Mouse (Mus musculus): ENCODE measurements around the gene Gab1.
A peak's percentile ranks its signal among the peaks of the same experiment; 100 is the strongest.

The Gab1 gene

DNA sequence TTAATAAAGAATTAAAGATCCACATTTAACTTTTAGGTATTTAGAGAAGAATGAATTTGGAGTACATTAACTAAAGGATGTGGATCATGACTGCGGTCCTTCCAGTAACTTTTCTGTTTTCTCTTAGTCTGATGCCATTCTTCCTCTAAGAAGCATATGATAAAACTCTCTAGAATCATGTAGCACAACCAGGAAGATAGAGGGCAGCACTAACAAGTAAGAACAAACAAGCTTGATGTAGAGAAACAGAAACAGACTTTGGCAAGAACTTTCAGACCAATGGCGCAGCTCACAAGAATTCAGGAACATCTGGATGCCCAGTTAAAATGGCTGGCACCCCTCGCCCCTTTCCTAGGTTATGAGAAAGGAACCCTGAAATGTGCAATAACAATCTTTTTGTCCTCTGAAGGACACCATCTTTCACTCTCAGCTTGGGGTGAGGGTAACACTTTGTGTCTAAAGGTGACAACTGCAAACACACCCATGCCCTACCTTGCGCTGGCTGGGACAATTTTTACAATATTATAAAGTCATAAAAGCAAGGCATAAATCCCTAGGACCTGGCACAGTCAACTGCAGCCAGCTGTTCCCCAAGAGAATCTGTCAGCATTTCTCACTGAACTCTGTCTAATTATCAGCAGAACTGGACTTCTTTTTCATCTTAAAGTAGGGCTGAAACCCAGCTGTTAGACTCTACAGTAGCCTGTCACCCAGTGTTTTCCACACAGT lies 107.4 kb downstream of the Gab1 start:
- DNase-seq (ENCODE audit: extremely low read depth, insufficient read length, low spot score): no peak

DNA sequence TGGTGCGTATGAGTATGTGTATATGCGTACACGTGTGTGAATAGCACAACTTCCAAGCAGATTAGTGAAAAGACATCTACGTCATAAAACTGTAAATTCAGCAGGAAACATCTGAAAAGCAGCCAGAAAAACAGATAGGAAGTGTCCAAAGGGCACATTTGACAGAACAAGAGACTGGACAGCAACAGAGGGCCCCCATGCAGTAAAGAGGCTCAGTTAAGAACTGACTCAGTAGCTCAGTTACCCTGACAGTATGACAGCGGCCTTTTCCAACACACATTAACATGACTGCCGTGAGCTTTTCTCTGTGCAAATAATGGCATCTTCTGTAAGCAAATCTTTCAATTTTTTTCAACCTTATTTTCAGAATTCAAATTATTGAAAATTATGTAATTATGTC lies 111.9 kb downstream of the Gab1 start:
- DNase-seq (ENCODE audit: extremely low read depth, insufficient read length, low spot score): no peak

DNA sequence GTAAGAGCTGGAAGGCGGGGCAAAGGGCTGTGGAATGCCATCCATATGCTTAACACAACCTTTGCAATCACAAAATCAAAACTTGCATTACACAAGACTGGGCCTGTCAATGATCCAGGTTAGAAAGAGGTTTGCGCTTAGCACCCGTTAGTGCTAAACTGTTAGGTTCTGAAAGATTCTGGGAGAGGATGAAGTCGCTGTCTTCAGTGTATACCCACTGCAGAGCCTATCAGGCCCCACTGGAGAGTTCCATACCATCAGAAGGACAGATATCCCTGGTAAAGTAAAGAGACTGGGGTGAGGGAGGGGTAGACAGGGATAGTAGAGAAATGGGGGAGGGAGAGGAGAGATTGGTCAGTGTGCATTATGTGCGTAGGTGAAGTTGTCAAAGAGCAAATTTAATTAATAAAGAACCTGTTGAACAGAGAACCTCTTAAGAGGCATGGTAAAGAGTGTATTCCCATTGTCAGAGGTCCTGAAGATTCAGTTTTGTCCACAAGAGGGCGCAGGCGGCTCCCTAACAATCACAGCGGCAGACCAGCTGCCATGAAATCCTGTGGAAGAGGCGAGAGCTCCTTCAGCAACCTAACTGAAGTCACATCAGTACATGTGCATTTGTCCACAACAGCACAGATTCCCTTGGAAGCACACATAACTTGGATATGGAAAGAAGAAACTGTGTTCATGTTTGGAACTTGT lies 127.2 kb downstream of the Gab1 start:
- DNase-seq (ENCODE audit: extremely low read depth, insufficient read length, low spot score): peak; percentile 37

DNA sequence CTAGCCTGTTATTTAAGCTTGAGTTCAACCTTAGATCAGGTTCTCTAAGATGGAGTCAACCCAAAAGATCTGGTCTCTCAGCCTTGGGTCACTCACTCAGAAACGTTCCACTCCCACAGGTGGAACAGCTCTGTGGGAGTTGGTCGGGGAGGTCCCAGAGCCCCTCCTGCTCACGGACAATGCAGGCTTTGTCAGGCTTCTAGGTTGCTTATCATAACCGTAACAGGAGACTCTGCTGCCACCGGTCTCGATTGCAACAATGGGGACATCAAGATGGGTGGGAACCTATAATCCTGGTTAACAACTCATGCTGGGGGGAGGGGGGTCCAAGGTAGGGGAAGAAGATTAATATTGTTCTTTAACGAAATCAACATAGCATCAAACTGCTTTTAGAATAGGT lies 127.9 kb downstream of the Gab1 start:
- DNase-seq (ENCODE audit: extremely low read depth, insufficient read length, low spot score): no peak

DNA sequence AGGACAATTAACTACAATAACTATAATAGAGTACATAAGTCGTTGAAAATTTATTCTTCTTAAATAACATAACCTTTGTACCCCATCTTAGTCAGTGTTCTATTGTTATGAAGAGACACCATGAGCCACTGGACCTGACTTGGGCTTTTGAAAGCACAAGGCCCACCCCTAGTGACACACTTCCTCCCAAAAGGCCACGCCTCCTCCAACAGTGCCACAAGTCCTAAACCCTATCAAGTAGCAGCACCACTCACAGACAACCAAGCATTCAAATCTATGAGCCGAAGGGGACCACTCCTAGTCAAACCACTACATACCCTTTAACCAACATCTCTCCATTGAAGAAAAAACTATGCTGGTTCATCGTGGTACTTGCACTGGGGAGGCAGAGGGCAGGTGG lies 131.2 kb downstream of the Gab1 start:
- no peak for DNase-seq (ENCODE audit: extremely low read depth, insufficient read length, low spot score)

DNA sequence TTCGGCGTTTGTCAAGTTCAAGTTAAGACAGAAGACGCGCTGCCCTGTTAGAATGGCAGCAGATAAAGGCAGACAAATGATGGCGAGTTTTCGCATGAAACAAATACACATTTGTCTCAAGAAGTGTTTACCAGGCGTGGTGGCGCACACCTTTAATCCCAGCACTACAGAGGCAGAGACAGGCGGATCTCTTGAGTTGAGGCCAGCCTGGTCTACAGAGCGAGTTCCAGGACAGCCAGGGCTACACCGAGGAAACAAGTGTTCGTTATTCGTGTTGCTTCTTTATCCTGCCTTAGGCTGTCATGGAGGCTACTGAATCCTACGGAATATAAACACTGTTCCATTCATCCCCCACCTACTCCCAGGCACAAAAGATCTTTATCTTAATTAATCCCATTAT lies 140.4 kb downstream of the Gab1 start:
- DNase-seq (ENCODE audit: extremely low read depth, insufficient read length, low spot score): no peak

DNA sequence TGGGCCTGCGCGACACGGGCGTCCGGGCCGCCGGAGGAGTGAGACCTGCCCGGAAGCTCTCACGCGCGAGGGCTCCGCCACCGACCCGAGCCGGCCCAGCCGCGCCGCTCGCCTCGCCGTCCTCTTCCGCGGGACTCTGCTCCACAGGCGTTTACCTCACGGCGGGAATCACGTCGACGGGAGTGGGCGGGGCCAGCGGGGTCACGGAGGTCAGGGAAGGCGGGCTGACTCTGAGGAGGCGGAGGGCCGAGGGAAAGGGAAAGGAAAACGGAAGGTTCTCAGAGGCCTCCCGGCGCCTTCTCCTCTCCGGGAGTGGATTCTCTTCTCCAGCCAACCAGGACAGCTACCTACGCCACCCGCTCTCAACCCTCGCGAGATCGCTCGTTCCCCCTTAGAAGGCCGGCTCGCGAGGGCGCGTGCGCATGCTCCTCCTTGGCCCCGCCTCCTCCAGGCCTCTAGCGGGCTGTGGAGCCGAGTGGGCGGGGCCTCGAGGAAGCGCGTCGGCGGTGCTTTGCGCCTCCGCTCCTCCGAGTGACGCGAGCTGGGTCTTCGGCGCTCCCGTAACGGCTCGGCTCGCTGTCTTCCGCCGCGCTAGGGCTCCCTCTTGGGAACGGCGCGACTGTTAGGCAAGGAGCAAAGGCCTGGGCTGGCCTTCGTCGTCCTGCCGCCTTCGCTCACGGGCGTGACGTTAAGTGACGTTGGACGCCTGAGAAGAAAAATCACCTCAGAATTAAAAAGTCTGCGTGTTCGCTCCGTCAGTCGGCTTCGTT lies 141.0 kb downstream of the Gab1 start, which contains the start of gene Smarca5:
TSS of gene Smarca5 (minus strand) at position 343 of the 770 bp plus-strand sequence.
- DNase-seq (ENCODE audit: extremely low read depth, insufficient read length, low spot score): peak; percentile 94

DNA sequence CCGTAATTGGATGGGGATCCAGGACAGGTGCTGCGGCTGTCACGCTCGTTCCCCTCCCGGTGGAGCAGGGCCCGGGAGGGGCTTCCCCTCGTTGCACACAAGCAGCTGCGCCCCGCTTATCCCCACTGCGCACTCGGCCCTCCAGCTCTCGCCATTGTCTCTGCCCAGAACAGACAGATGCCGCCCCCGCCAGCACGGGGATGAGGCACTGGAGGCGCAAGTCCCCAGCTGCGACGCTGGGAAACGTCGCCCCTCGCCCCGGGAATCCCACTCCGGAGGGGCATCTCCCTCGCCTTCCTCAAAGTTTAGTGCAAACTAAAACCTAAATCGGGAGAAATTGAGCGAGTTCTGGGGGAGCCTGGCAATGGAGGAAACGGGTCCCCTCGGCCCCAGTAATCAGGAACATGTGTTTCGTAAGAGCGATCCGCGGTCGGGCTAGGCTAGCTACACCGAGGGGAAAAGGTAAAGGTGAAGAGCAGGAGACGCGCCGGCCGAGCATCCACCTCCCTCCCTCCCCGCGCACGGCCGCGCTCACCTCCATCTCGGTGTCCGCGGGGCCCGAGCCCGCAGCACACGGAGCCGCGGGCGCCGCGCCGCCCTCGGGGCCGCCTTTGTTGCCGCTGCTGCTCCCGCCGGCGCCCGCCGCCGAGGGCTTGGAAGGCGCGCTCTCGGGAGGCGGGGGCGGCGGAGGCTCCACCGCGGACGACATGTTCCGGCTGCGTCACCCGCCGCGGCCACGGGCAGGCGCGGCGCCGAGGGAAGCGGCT lies 141.7 kb downstream of the Gab1 start:
- DNase-seq (ENCODE audit: extremely low read depth, insufficient read length, low spot score): peak; percentile 64

DNA sequence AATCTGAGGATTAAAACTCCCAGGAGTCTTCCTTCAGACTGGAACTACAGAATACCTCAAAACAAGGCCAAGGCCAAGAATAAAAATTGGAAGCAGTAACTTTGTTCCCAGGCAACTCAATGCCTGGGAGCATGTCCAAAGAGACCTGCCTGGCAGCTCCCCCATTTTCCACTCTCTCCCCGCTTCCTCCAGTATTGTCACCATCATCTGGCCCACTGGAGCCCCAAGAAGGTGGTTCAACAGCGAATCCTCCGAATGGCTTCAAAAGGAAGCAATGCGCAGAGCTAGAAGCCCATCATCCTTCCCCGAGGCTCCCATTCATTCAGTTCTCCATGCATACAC lies 142.3 kb downstream of the Gab1 start:
- DNase-seq (ENCODE audit: extremely low read depth, insufficient read length, low spot score): no peak

DNA sequence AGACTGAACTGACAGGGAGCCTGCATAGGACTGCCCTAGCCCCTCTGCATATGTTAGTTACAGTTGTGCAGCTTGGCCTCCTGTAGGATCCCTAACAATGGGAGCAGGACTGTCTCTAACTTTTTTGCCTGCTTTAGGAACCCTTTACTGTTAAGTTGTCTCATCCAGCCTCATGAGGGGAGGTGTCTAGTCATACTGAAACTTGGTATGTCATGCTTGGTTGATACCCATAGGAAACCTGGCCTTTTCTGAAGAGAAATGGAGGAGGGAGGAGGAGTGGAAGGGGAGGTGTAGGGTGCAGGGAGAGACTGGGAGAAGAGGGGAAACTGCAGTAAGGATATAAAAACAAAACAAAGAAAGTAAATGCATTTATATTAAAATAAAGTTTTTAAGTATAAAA lies 148.0 kb downstream of the Gab1 start:
- DNase-seq (ENCODE audit: extremely low read depth, insufficient read length, low spot score): no peak

DNA sequence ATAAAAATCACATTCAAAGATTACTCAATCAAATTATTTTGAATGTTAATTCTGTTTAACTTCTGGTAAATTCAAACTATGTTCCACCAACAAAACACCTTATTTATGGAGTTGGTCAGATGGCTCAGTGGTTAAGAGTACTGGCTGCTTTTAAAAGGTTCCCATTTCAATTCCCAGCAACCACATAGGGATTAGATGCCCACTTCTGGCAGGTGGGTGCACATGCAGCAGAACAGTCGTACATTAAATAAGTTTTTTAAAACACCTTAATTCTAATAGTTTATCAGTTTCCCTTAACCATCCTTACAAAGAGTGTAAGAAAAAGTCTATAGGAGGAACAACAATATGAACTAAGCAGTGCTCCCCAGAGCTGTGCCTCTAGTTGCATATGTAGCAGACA lies 165.9 kb downstream of the Gab1 start:
- DNase-seq (ENCODE audit: extremely low read depth, insufficient read length, low spot score): no peak
